In the genomic region with DNA sequence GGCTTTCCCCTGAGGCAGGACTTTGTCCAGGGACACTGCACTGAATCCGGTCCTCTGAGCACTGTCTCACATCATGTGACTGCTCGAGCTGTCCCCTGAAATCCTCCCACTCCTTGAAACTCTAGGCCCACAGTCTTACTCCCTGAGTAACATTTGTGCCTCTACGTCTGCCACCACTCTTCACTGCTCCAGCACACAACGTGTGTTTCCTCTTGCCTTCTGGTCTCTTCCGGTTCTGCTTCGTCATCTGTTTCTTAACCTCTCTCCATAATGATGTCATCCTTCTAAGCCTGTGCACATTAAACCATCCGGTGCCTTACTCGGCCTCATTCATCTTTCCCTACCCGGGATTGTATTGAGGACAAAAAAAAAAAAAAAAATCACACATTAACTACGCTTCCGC, we compare ENCODE assay signal across 9 mouse cellular contexts. TPM values are rescaled to one million over a fixed set of nuclear protein-coding genes. Genes with fewer than 3 reads are reported as not detected.
DNase-seq lines count a peak whose midpoint lies in the region; ATAC-seq and TF ChIP-seq lines count a peak whose summit lies in the region.
"Had no signal": no experiment of that assay in that cellular context is flagged by ENCODE, and none has a peak within 500 bp of the region (broad histone marks: within the 10 kb centered on the region; RNA-seq: fewer than 3 reads in every experiment).

No protein-coding gene starts in this region.

- DNase-seq in lung, adult 2 months = no peak
- DNase-seq in splenic B cell, adult 2 months (ENCODE audit: low read depth, low spot score) = peak; percentile 82
- no peak for DNase-seq in cerebellum, postnatal 36 days
- DNase-seq in cerebellum, adult 8-10 months = no peak
- DNase-seq in cerebellum, postnatal 25 days = no peak

- H3K4me3 ChIP-seq in lung, embryonic 15.5 days = no peak overlapping the region
- H3K4me3 ChIP-seq in lung, adult 2 months (replicated peaks; ENCODE audit: extremely low read depth, low read depth, low read length) = no peak overlapping the region
- H3K4me3 ChIP-seq in kidney, embryonic 14.5 days (ENCODE audit: low read length) = no peak overlapping the region
- H3K4me3 ChIP-seq: heart, embryonic 13.5 days had no signal

- H3K4me2 ChIP-seq in lung, embryonic 15.5 days = peak overlapping the region; percentile 18; the same call in 1 of the 2 replicates
- H3K4me2 ChIP-seq in kidney, embryonic 14.5 days (replicated peaks; ENCODE audit: low read depth, low read length) = no peak overlapping the region
- H3K4me2 ChIP-seq: heart, embryonic 13.5 days had no signal

- WGBS in lung, embryonic 15.5 days = 47% methylated on average over 11 of the region's 11 CpGs
- WGBS in lung, adult 2 months = 32% methylated on average over 11 of the region's 11 CpGs
- 36% methylated on average over 11 of the region's 11 CpGs for WGBS in kidney, embryonic 14.5 days

- H3K9ac ChIP-seq in lung, embryonic 15.5 days = no peak overlapping the region
- H3K9ac ChIP-seq in kidney, embryonic 14.5 days (ENCODE audit: low read depth, low read length) = no peak overlapping the region
- H3K9ac ChIP-seq: heart, embryonic 13.5 days had no signal

- TF ChIP-seq CTCF in lung, adult 2 months (IDR thresholded peaks at IDR 0.05; ENCODE audit: insufficient read depth, low read length) = no peak

- no peaks in the 10 kb centered on the region for H3K4me1 ChIP-seq in lung, embryonic 15.5 days
- H3K4me1 ChIP-seq in lung, adult 2 months (ENCODE audit: control insufficient read depth, insufficient read depth, low read length) = no peaks in the 10 kb centered on the region
- H3K4me1 ChIP-seq in kidney, embryonic 14.5 days (ENCODE audit: control insufficient read depth, insufficient read depth, low read length) = peaks cover 2% of the 10 kb centered on the region; the same call in 1 of the 2 replicates

- peak; percentile 62 for ATAC-seq in lung, embryonic 15.5 days (ENCODE audit: borderline replicate concordance, extremely low read depth, low FRiP score, low TSS enrichment)
- ATAC-seq in common myeloid progenitor, adult 5-6 weeks (replicated peaks; ENCODE audit: low read depth, poor library complexity, severe bottlenecking) = peak; percentile 88
- ATAC-seq in kidney, embryonic 14.5 days (ENCODE audit: low FRiP score, low TSS enrichment) = peak; percentile 54; the same call in 1 of the 2 replicates

- no peaks in the 10 kb centered on the region for H3K27me3 ChIP-seq in lung, embryonic 15.5 days
- H3K27me3 ChIP-seq in kidney, embryonic 14.5 days (ENCODE audit: control insufficient read depth, insufficient read depth, low read length) = no peaks in the 10 kb centered on the region
- no peaks in the 10 kb centered on the region for H3K27me3 ChIP-seq in splenic B cell, adult 2 months (ENCODE audit: control insufficient read depth, insufficient read depth, low read length, poor library complexity, severe bottlenecking)
- H3K27me3 ChIP-seq: heart, embryonic 13.5 days had no signal

- peak overlapping the region; percentile 63; the same call in 1 of the 2 replicates for H3K27ac ChIP-seq in lung, embryonic 15.5 days
- no peak overlapping the region for H3K27ac ChIP-seq in kidney, embryonic 14.5 days (ENCODE audit: low read depth, low read length)
- H3K27ac ChIP-seq: heart, embryonic 13.5 days had no signal

- no peaks in the 10 kb centered on the region for H3K36me3 ChIP-seq in lung, embryonic 15.5 days
- no peaks in the 10 kb centered on the region for H3K36me3 ChIP-seq in kidney, embryonic 14.5 days (ENCODE audit: control insufficient read depth, insufficient read depth, low read length)
- H3K36me3 ChIP-seq in splenic B cell, adult 2 months (ENCODE audit: control insufficient read depth, insufficient read depth, low read length, poor library complexity, severe bottlenecking) = no peaks in the 10 kb centered on the region
- H3K36me3 ChIP-seq: heart, embryonic 13.5 days had no signal

- no peak for TF ChIP-seq POLR2A in lung, adult 2 months (IDR thresholded peaks at IDR 0.05; ENCODE audit: borderline replicate concordance, extremely low read depth, low read depth, low read length)

- no peaks in the 10 kb centered on the region for H3K9me3 ChIP-seq in lung, embryonic 15.5 days
- H3K9me3 ChIP-seq in kidney, embryonic 14.5 days (ENCODE audit: control insufficient read depth, low read length) = no peaks in the 10 kb centered on the region
- H3K9me3 ChIP-seq: heart, embryonic 13.5 days had no signal

RNA-seq across cellular contexts. Expression of a gene that starts 28.2 kb away (rescaled TPM):
- 20.6 and 21.2 TPM in 2 replicates for polyA plus RNA-seq in lung, embryonic 15.5 days (2015; fragmentation: Nextera tagmentation; extraction: Ambion mirVana)
- polyA plus RNA-seq in lung, adult 2 months (2012; rRNA removed) = 2.1 and 2.3 TPM in 2 replicates
- total RNA-seq in common myeloid progenitor, adult 5-6 weeks (2017) = 16.0 and 19.9 TPM in 2 replicates
- 20.2 and 26.6 TPM in 2 replicates for polyA plus RNA-seq in kidney, embryonic 14.5 days (2014; fragmentation: Nextera tagmentation; extraction: Ambion mirVana)
